Mouse (Mus musculus): ENCODE measurements around the gene Pabpc1l.

Pabpc1l gene

DNA sequence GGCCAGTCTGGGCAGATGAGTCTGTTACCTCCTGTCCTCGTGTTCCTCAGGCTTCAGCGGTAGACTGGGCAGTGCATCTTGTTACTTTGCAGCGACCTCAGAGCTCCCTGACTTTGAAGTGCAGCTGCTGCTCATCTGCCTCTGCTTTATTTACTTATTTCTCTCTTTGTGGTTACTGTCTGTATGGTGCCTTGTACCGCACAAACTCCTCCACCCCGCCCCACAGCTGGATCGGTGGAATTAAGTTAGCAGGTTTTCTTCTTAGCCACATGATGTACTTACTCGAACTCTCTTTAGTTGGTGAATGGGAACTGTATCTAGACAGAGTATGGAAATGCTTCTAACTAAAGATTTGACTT is 59.1 kb downstream of the Pabpc1l start:
- peak in 1 of 2 experiments; percentile 38 for DNase-seq (ENCODE audit: low spot score in 2 of 2)

DNA sequence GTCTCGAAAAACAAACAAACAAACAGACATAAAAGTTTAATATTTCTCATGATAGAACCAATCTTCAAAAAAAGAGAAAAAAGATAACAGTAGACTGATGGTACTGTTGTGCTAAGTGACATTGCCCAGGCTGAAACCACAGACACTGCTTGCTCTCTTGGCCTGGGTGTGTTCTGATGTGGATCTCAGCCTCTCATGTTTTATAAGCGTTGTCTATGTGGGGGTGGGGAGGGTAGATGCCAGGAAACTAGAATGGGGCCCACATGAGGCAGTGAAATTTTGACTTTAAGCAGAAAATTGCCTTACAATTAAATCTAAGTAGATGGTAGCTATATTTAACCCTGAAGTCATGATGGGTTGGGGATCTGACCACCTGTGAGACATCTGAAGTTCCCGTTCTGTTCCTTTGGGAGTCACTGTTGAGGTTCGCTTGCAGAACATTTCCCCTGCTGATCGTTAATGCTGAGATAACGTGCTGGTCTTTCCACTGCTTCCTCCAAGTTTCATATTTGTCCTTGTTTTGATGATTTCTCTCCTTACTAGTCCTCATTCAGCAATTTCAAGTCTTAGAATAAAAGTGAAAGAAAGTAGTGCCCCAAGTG is 62.3 kb downstream of the Pabpc1l start:
- DNase-seq (ENCODE audit: low spot score in 2 of 2), result no peak

DNA sequence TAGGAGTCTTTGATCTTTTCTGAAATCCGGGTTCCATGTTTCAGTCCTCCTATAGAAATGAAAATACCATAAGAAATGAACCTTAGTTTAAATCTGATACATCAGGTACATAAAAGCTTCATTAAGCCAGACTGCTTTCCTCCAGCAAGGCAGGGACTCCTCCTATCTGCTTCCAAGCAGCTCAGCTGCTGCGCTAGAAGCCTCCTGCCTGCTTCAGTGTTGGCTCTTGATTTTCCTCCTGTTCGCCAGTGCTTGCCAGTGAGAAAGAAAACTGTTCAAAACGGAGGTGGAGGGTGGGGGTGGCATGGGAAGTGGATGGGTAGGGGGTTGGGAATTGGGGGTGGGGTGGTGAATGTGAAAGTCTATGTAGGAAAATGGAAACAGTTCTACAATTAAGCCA is 64.3 kb downstream of the Pabpc1l start:
- no peak for DNase-seq (ENCODE audit: low spot score in 2 of 2)

DNA sequence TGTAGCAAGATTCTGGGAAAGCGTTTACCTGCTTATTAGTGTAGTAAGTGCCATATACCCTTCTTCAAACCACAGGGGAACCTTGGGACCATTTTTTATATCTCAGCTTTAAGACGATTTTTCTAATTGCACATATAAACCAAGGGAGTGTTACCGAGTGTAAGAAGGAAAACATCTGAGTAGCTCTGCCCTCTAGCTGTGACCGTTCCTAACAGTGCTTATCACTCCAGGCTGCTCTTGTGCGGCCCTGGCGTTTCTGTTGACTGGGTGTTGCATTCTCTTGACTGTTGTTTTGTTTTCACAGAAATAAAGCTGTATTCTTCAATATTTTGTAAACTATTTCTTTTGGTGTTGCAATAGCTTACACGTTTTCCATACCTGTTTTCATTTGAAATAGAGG is 68.9 kb downstream of the Pabpc1l start:
- no peak for DNase-seq (ENCODE audit: low spot score in 2 of 2)

DNA sequence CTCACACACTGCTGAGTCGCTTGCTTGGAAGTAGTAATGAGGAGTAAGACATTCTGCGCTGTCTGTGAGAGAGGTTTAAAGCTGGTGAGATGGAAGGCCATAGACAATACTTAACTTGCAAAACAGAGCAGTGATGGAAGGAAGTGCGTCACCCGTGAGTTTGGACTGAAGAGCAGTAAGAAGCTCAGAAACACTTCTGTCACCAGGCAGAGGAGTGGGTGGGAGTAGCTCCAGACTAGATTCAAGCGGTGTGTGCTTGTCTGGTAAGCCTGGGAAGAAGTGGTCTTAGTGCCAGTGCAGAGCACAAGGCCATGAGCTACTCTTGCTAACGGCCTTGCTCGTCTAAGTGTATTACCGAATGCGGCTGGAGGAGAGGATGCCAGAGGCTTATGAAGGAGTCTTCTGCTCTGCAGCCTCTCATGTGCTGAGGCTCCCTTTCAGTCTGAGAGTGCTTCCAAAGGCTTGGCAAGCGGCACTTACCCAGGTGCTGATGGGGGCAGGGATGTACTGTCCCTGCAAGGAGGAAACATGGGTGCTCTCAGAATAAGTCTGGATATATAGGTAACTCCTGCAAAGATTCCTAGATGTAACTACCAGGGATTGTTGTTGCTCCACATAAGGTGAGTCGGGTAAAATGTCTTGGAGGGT is 73.5 kb downstream of the Pabpc1l start:
- DNase-seq (ENCODE audit: low spot score in 2 of 2), result no peak

Data from spleen, postnatal 4 days (tissue).